Mouse (Mus musculus) limb, embryonic 15.5 days (tissue): ENCODE measurements around the gene Il4. TPM values are rescaled to one million over a fixed set of nuclear protein-coding genes. Genes with fewer than 3 reads are reported as not detected.

Experiments
- ATAC-seq: fragments of 200-750 bp; cut with Nextera tagmentation; 2 replicates; pipeline ENCODE4 v1.8.0; 2017; ENCODE audit warnings: low read depth, moderate TSS enrichment; ENCODE audit not compliant: insufficient number of reproducible peaks, low FRiP score, low TSS enrichment
- H3K27ac ChIP-seq: fragments of 300-500 bp; sonication (generic); 2 replicates; pipeline ENCODE4 v1.5.1; 2015; ENCODE audit warnings: moderate library complexity, mild to moderate bottlenecking, inconsistent platforms
- H3K27me3 ChIP-seq: fragments of 300-500 bp; sonication (generic); 2 replicates; pipeline ENCODE4 v1.6.1; 2015; ENCODE audit warnings: inconsistent platforms
- H3K36me3 ChIP-seq: fragments of 300-500 bp; sonication (generic); 2 replicates; pipeline ENCODE4 v1.6.1; 2015; ENCODE audit warnings: inconsistent platforms
- H3K4me1 ChIP-seq: fragments of 300-500 bp; sonication (generic); 2 replicates; pipeline ENCODE4 v1.6.1; 2015; ENCODE audit warnings: inconsistent platforms
- H3K4me2 ChIP-seq: fragments of 300-500 bp; sonication (generic); 2 replicates; pipeline ENCODE4 v1.6.1; 2015; ENCODE audit warnings: mild to moderate bottlenecking, inconsistent platforms
- H3K4me3 ChIP-seq: fragments of 300-500 bp; sonication (generic); 2 replicates; pipeline ENCODE4 v1.5.1; 2015; ENCODE audit warnings: mild to moderate bottlenecking, inconsistent platforms
- H3K9ac ChIP-seq: fragments of 300-500 bp; sonication (generic); 2 replicates; pipeline ENCODE4 v1.6.1; 2015; ENCODE audit warnings: inconsistent platforms
- H3K9me3 ChIP-seq: fragments of 300-500 bp; sonication (generic); 2 replicates; pipeline ENCODE4 v1.6.1; 2016; ENCODE audit warnings: inconsistent platforms
- WGBS: fragments of 180-500 bp; shearing (Covaris S2); methylation state at CpG from one replicate; pipeline ENCODE4 v1.1.7; 2015; 5-methylcytosine and 5-hydroxymethylcytosine counted together
- polyA plus RNA-seq: library from polyadenylated mRNA; unstranded; fragments of >200 nt; fragmentation: Nextera tagmentation; extraction: Ambion mirVana; gene quantifications from 2 replicates; pipeline ENCODE4 v1.2.1, GENCODE M21; 2015

Gene Il4
- polyA plus RNA-seq, 1 experiment from 2014 or later = 2.6 TPM

GRCm38 (mm10) chr11:53637046-53637802 is 18.8 kb upstream of the Il4 start:
- H3K27me3 ChIP-seq = peaks cover 11% of the 10 kb centered on the region; the same call in 1 of the 2 replicates
- H3K9ac ChIP-seq = no peak overlapping the region
- H3K4me3 ChIP-seq = no peak overlapping the region
- H3K9me3 ChIP-seq = no peaks in the 10 kb centered on the region
- no peaks in the 10 kb centered on the region for H3K36me3 ChIP-seq
- H3K4me2 ChIP-seq = peak overlapping the region; percentile 22
- no peak for ATAC-seq
- WGBS = 15% methylated on average over 21 of the region's 21 CpGs
- peaks cover 17% of the 10 kb centered on the region for H3K4me1 ChIP-seq
- H3K27ac ChIP-seq = no peak overlapping the region

DNA sequence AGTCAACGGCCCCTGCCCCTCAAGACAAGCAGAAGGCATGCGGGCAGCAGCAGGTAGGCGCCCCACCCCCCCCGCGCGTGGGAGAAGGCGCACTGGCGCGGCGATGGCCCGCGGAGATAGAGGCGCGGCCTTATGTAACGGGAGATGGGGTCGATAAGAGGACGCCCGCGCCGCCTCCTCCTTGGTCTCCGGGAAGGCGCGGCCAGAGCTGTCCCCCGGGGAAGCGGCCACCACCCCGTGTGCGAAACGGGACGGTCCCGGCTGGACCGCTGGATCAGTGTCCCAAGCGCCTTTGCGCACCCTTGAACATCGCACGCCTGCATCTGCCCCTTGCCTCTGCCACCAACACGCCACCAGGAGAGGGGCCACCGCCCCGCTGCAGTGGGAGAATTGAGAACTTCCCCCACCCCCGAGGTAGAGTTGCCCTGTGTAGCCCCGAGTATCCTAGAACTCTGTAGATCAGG is 17.7 kb upstream of the Il4 start:
- Histone ChIP-seq H3K9me3 (no peaks in the 10 kb centered on the region), H3K27ac (no peak overlapping the region), H3K4me3 (peak overlapping the region; percentile 33), H3K9ac (0 out of 2 replicates have a peak overlapping the region, but pooled peaks have one; percentile 33), H3K27me3 (peaks cover 11% of the 10 kb centered on the region; the same call in 1 of the 2 replicates), H3K4me2 (peak overlapping the region; percentile 74), H3K36me3 (no peaks in the 10 kb centered on the region), H3K4me1 (peaks cover 17% of the 10 kb centered on the region)
- 1% methylated on average over 36 of the region's 40 CpGs for WGBS
- peak; percentile 40; the same call in 1 of the 2 replicates for ATAC-seq

DNA sequence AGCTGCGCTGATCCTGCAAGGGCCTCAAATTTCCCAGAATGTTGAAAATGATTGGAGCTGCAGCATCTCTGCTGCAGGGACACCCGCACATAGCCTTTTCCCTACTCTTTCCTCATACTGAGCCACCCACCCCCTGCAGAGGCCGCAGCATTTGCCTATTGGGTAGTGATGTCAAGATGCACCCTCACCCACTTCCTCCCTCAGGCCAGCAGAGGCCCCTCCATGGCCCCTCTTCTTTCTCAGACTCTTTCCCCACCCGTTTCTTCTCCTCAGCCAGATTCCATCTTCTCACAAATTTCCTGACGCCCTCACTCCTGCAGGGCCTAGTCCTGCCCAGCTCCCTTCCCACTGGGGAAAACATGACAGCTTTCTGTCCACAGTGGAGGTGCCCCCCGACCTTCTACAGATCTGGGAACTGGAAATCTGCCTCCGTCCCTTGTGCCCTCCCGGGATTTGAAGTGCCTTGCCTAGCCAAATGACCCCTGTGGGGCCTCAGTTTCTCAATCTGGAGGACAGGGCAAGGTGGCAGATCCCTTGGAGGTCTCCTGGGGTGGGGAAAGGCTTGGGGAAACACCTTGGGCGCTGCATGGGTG is 17.2 kb upstream of the Il4 start:
- Histone ChIP-seq H3K36me3 (no peaks in the 10 kb centered on the region), H3K9ac (0 out of 2 replicates have a peak overlapping the region, but pooled peaks have one; percentile 33), H3K4me1 (peaks cover 17% of the 10 kb centered on the region), H3K4me2 (peak overlapping the region; percentile 74), H3K4me3 (peak overlapping the region; percentile 33), H3K9me3 (no peaks in the 10 kb centered on the region), H3K27ac (no peak overlapping the region), H3K27me3 (peaks cover 11% of the 10 kb centered on the region; the same call in 1 of the 2 replicates)
- ATAC-seq = no peak
- WGBS = 46% methylated on average over 9 of the region's 9 CpGs

- H3K9me3 ChIP-seq = no peaks in the 10 kb centered on the region
- no peak within 1 kb of the TSS for H3K27ac ChIP-seq
- ATAC-seq = no peak
- WGBS = 95% methylated on average over 8 of the region's 8 CpGs
- no peaks in the 10 kb centered on the region for H3K36me3 ChIP-seq
- H3K27me3 ChIP-seq = peaks cover 11% of the 10 kb centered on the region; the same call in 1 of the 2 replicates
- no peak within 1 kb of the TSS for H3K9ac ChIP-seq
- H3K4me2 ChIP-seq = no peak within 1 kb of the TSS
- H3K4me1 ChIP-seq = peaks cover 17% of the 10 kb centered on the region
- H3K4me3 ChIP-seq = no peak within 1 kb of the TSS
Measured at GRCm38 (mm10) chr11:53634556-53634955, 16.1 kb upstream of the Il4 start, which contains the start of gene Il13. Gene Il13, minus strand, starts transcription at chr11:53634702.

DNA sequence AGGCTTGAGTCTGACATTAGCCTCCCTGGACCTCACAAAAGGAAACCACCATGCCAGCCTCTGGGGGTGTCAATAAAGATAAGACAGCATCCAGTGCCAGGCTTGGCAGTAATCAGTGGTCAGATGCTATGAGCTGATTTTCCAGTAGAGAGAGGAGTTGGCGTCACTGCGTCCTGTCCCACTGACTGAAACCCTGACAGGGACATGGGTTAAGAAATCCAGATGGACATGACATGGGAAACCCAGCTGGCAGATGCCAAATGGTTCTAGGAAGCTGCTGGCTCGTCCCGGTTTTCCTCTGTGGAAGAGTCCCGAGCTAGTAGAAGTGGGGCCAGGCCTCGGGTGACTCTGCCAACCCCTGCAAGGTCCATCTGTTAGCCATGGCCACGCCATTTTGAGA is 15.2 kb upstream of the Il4 start:
- 81% methylated on average over 7 of the region's 7 CpGs for WGBS
- Histone ChIP-seq H3K9me3 (no peaks in the 10 kb centered on the region), H3K9ac (no peak overlapping the region), H3K4me2 (no peak overlapping the region), H3K36me3 (no peaks in the 10 kb centered on the region), H3K27me3 (peaks cover 11% of the 10 kb centered on the region; the same call in 1 of the 2 replicates), H3K4me3 (no peak overlapping the region), H3K4me1 (peaks cover 17% of the 10 kb centered on the region), H3K27ac (no peak overlapping the region)
- no peak for ATAC-seq

GRCm38 (mm10) chr11:53632122-53632733 is 13.8 kb upstream of the Il4 start:
- no peak overlapping the region for H3K4me2 ChIP-seq
- H3K9me3 ChIP-seq = no peaks in the 10 kb centered on the region
- H3K27me3 ChIP-seq = peaks cover 11% of the 10 kb centered on the region; the same call in 1 of the 2 replicates
- H3K27ac ChIP-seq = no peak overlapping the region
- H3K36me3 ChIP-seq = no peaks in the 10 kb centered on the region
- WGBS = 73% methylated on average over 14 of the region's 14 CpGs
- H3K4me3 ChIP-seq = no peak overlapping the region
- H3K9ac ChIP-seq = no peak overlapping the region
- H3K4me1 ChIP-seq = peaks cover 14% of the 10 kb centered on the region
- no peak for ATAC-seq

GRCm38 (mm10) chr11:53627859-53628258 is 9.4 kb upstream of the Il4 start:
- H3K9ac ChIP-seq = no peak overlapping the region
- H3K4me2 ChIP-seq = no peak overlapping the region
- H3K27me3 ChIP-seq = no peaks in the 10 kb centered on the region
- ATAC-seq = no peak
- no peak overlapping the region for H3K4me3 ChIP-seq
- 16% methylated on average over 1 of the region's 1 CpGs for WGBS
- H3K9me3 ChIP-seq = no peaks in the 10 kb centered on the region
- no peaks in the 10 kb centered on the region for H3K4me1 ChIP-seq
- no peaks in the 10 kb centered on the region for H3K36me3 ChIP-seq
- no peak overlapping the region for H3K27ac ChIP-seq

GRCm38 (mm10) chr11:53626802-53627373 is 8.4 kb upstream of the Il4 start:
- H3K36me3 ChIP-seq = no peaks in the 10 kb centered on the region
- H3K4me2 ChIP-seq = no peak overlapping the region
- ATAC-seq = no peak
- no peak overlapping the region for H3K4me3 ChIP-seq
- H3K9ac ChIP-seq = no peak overlapping the region
- H3K27me3 ChIP-seq = no peaks in the 10 kb centered on the region
- 71% methylated on average over 17 of the region's 17 CpGs for WGBS
- no peak overlapping the region for H3K27ac ChIP-seq
- H3K4me1 ChIP-seq = no peaks in the 10 kb centered on the region
- no peaks in the 10 kb centered on the region for H3K9me3 ChIP-seq

DNA sequence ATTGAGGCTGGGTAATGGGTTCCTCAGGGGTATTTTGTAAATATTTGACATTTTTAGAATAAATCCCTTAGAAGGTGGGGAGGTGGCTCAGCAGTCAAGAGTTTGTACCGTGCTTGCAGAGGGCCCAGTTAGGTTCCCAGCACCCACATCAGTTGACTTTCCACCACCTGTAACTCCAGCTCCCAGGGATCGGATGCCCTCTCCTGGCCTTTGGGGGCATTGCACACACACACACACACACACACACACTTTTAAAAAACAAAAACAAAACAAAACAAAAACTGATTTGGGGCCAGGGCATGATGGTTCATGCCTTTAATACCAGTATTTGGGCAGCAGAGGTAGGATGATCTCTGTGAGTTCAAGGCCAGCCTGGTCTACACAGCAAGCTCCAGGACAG is 5.7 kb upstream of the Il4 start:
- no peak for ATAC-seq
- Histone ChIP-seq H3K4me2 (no peak overlapping the region), H3K4me1 (no peaks in the 10 kb centered on the region), H3K36me3 (no peaks in the 10 kb centered on the region), H3K27ac (no peak overlapping the region), H3K9ac (no peak overlapping the region), H3K4me3 (no peak overlapping the region), H3K27me3 (no peaks in the 10 kb centered on the region), H3K9me3 (no peaks in the 10 kb centered on the region)
- 98% methylated on average over 2 of the region's 2 CpGs for WGBS

GRCm38 (mm10) chr11:53623573-53623972 is 5.1 kb upstream of the Il4 start:
- Histone ChIP-seq H3K27me3 (no peaks in the 10 kb centered on the region), H3K36me3 (no peaks in the 10 kb centered on the region), H3K4me2 (no peak overlapping the region), H3K4me3 (no peak overlapping the region), H3K9ac (no peak overlapping the region), H3K27ac (no peak overlapping the region), H3K4me1 (no peaks in the 10 kb centered on the region), H3K9me3 (no peaks in the 10 kb centered on the region)
- no peak for ATAC-seq
- 85% methylated on average over 9 of the region's 9 CpGs for WGBS

DNA sequence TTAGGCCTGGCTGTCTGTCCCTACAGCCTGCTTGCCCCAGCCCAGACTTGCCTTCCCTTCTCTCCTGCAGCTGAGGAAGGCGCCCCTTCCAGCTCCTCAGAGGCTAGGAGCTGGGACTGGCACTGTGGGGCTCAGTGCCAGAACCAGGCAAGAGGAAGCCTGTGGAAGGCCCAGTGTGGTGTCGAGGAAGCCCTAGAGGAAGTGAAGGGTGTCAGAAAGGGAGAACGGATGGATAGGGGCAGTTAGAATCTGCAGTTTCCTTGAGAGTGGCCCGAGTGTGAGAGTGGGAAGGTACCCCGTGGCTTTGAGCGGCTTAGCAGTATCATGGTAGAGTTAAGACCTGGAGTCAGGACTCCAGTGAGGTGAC is 4.0 kb upstream of the Il4 start:
- no peak overlapping the region for H3K9ac ChIP-seq
- no peak overlapping the region for H3K4me3 ChIP-seq
- no peak overlapping the region for H3K27ac ChIP-seq
- H3K4me1 ChIP-seq = no peaks in the 10 kb centered on the region
- no peaks in the 10 kb centered on the region for H3K9me3 ChIP-seq
- H3K36me3 ChIP-seq = no peaks in the 10 kb centered on the region
- H3K4me2 ChIP-seq = no peak overlapping the region
- H3K27me3 ChIP-seq = no peaks in the 10 kb centered on the region
- ATAC-seq = no peak
- WGBS = 70% methylated on average over 6 of the region's 6 CpGs
